Comparison of ENCODE assay signal across 35 mouse cellular contexts in genomic region chr17:8238012-8238710, GRCm38 (mm10). TPM values are rescaled to one million over a fixed set of nuclear protein-coding genes. Genes with fewer than 3 reads are reported as not detected.
DNase-seq lines count a peak whose midpoint lies in the region; ATAC-seq and TF ChIP-seq lines count a peak whose summit lies in the region.
"Had no signal": no experiment of that assay in that cellular context is flagged by ENCODE, and none has a peak within 500 bp of the region (broad histone marks: within the 10 kb centered on the region; RNA-seq: fewer than 3 reads in every experiment).

No protein-coding gene starts in this region.

- H3K9ac ChIP-seq in midbrain, embryonic 11.5 days (ENCODE audit: low read length) = no peak overlapping the region
- H3K9ac ChIP-seq in midbrain, embryonic 16.5 days (ENCODE audit: low read depth, low read length) = no peak overlapping the region
- H3K9ac ChIP-seq in CH12.LX (ENCODE audit: insufficient read depth, low read depth) = no peak overlapping the region
- H3K9ac ChIP-seq in lung, postnatal 0 days (replicated peaks; ENCODE audit: low read depth) = no peak overlapping the region
- H3K9ac ChIP-seq: embryonic facial prominence, embryonic 12.5 days; forebrain, embryonic 15.5 days; hindbrain, embryonic 15.5 days; limb, embryonic 12.5 days; liver, embryonic 15.5 days; lung, embryonic 15.5 days; midbrain, embryonic 13.5 days had no signal

- no peaks in the 10 kb centered on the region for H3K79me2 ChIP-seq in CH12.LX (replicated peaks; ENCODE audit: control insufficient read depth, extremely low read depth, insufficient read depth, poor library complexity, severe bottlenecking)

- H3K9me3 ChIP-seq in midbrain, embryonic 11.5 days (ENCODE audit: control insufficient read depth, low read length) = no peaks in the 10 kb centered on the region
- no peaks in the 10 kb centered on the region for H3K9me3 ChIP-seq in midbrain, embryonic 16.5 days (replicated peaks; ENCODE audit: control insufficient read depth, low read length, poor library complexity, severe bottlenecking)
- peaks cover 7% of the 10 kb centered on the region for H3K9me3 ChIP-seq in CH12.LX (replicated peaks; ENCODE audit: low read length)
- H3K9me3 ChIP-seq in lung, postnatal 0 days (ENCODE audit: low read length) = no peaks in the 10 kb centered on the region
- H3K9me3 ChIP-seq: embryonic facial prominence, embryonic 12.5 days; forebrain, embryonic 15.5 days; G1E; hindbrain, embryonic 10.5 days; hindbrain, embryonic 15.5 days; limb, embryonic 12.5 days; liver, embryonic 15.5 days; lung, embryonic 15.5 days; megakaryocyte, embryonic 14.5 days; midbrain, embryonic 13.5 days had no signal

- no peak overlapping the region for H3K27ac ChIP-seq in midbrain, embryonic 11.5 days (ENCODE audit: low read depth, low read length)
- no peak overlapping the region for H3K27ac ChIP-seq in midbrain, embryonic 16.5 days (ENCODE audit: low read length)
- H3K27ac ChIP-seq in CH12.LX (ENCODE audit: insufficient read depth, low read depth) = no peak overlapping the region
- H3K27ac ChIP-seq in lung, postnatal 0 days (ENCODE audit: low read length) = no peak overlapping the region
- H3K27ac ChIP-seq: embryonic facial prominence, embryonic 12.5 days; forebrain, embryonic 15.5 days; hindbrain, embryonic 10.5 days; hindbrain, embryonic 15.5 days; kidney, postnatal 0 days; left cerebral cortex, adult 2 months; limb, embryonic 12.5 days; liver, embryonic 15.5 days; lung, embryonic 15.5 days; midbrain, embryonic 13.5 days had no signal

- no peaks in the 10 kb centered on the region for H3K27me3 ChIP-seq in midbrain, embryonic 11.5 days (ENCODE audit: control insufficient read depth, insufficient read depth, low read length)
- no peaks in the 10 kb centered on the region for H3K27me3 ChIP-seq in midbrain, embryonic 16.5 days (ENCODE audit: control insufficient read depth, insufficient read depth, low read depth, low read length)
- no peaks in the 10 kb centered on the region for H3K27me3 ChIP-seq in CH12.LX (replicated peaks)
- H3K27me3 ChIP-seq in lung, postnatal 0 days (replicated peaks; ENCODE audit: insufficient read depth, low read length) = no peaks in the 10 kb centered on the region
- H3K27me3 ChIP-seq: embryonic facial prominence, embryonic 12.5 days; forebrain, embryonic 15.5 days; hindbrain, embryonic 15.5 days; liver, embryonic 15.5 days; lung, embryonic 15.5 days; midbrain, embryonic 13.5 days had no signal

- DNase-seq in midbrain, embryonic 11.5 days (ENCODE audit: low spot score, missing footprints) = peak; percentile 53
- DNase-seq in A20 (ENCODE audit: low read depth, low spot score) = peak; percentile 60
- peak; percentile 72 for DNase-seq in CH12.LX (ENCODE audit: extremely low read depth)
- DNase-seq in induced T-regulatory cell, adult 2 months (ENCODE audit: low read depth) = peak; percentile 23
- no peak for DNase-seq in cerebellum, postnatal 14 days
- no peak for DNase-seq in lung, postnatal 0 days (ENCODE audit: low spot score)
- no peak for DNase-seq in cerebellum, postnatal 36 days
- DNase-seq: cerebellum, adult 18-20 months; cerebellum, postnatal 10 days; heart, postnatal 14 days; kidney, adult 8-10 months; kidney, postnatal 4 days; lung, postnatal 36 days; retina, postnatal 1 day had no signal

- dilution Hi-C loops in CH12.LX (cut with MboI; ENCODE audit: extremely low pct_ligation_motif_present, extremely low pct_unique_long_range_greater_than_20kb, low sequenced_read_pairs) = no loop called here

- H3K4me3 ChIP-seq in midbrain, embryonic 11.5 days (ENCODE audit: low read depth, low read length) = no peak overlapping the region
- no peak overlapping the region for H3K4me3 ChIP-seq in midbrain, embryonic 16.5 days (ENCODE audit: low read depth, low read length)
- no peak overlapping the region for H3K4me3 ChIP-seq in CH12.LX (replicated peaks in 1 of 3; ENCODE audit: low read depth in 2 of 3, low read length in 2 of 3, poor library complexity in 1 of 3)
- H3K4me3 ChIP-seq in lung, postnatal 0 days (ENCODE audit: low read depth, low read length) = no peak overlapping the region
- H3K4me3 ChIP-seq: embryonic facial prominence, embryonic 12.5 days; forebrain, embryonic 15.5 days; hindbrain, embryonic 10.5 days; hindbrain, embryonic 15.5 days; left cerebral cortex, adult 2 months; limb, embryonic 12.5 days; liver, embryonic 15.5 days; lung, embryonic 15.5 days; megakaryocyte, embryonic 14.5 days; midbrain, embryonic 13.5 days had no signal

- TF ChIP-seq POLR2A in CH12.LX (IDR thresholded peaks at IDR 0.05; ENCODE audit: low read depth, low read length) = no peak

- in situ Hi-C loops in CH12.LX (cut with MboI; ENCODE audit: low pct_ligation_motif_present, low pct_unique_long_range_greater_than_20kb, low sequenced_read_pairs) = no loop called here

- no peak for TF ChIP-seq RAD21 in CH12.LX (IDR thresholded peaks at IDR 0.05; ENCODE audit: low read depth, low read length)

- H3K4me2 ChIP-seq in midbrain, embryonic 11.5 days = no peak overlapping the region
- no peak overlapping the region for H3K4me2 ChIP-seq in midbrain, embryonic 16.5 days (ENCODE audit: low read length)
- peak overlapping the region; percentile 71 for H3K4me2 ChIP-seq in CH12.LX (ENCODE audit: insufficient read depth, low read depth, poor library complexity, severe bottlenecking)
- no peak overlapping the region for H3K4me2 ChIP-seq in lung, postnatal 0 days (replicated peaks; ENCODE audit: low read depth, low read length)
- H3K4me2 ChIP-seq: embryonic facial prominence, embryonic 12.5 days; forebrain, embryonic 15.5 days; hindbrain, embryonic 15.5 days; limb, embryonic 12.5 days; liver, embryonic 15.5 days; lung, embryonic 15.5 days; midbrain, embryonic 13.5 days had no signal

- no peaks in the 10 kb centered on the region for H3K4me1 ChIP-seq in midbrain, embryonic 11.5 days (ENCODE audit: control insufficient read depth, insufficient read depth, low read length)
- H3K4me1 ChIP-seq in midbrain, embryonic 16.5 days (ENCODE audit: control insufficient read depth, insufficient read depth, low read length) = no peaks in the 10 kb centered on the region
- peaks cover 36 to 96% of the 10 kb centered on the region in 2 experiments for H3K4me1 ChIP-seq in CH12.LX (ENCODE audit: control insufficient read depth in 1 of 2, insufficient read depth in 2 of 2)
- no peaks in the 10 kb centered on the region for H3K4me1 ChIP-seq in lung, postnatal 0 days (ENCODE audit: insufficient read depth, low read depth, low read length)
- H3K4me1 ChIP-seq: embryonic facial prominence, embryonic 12.5 days; forebrain, embryonic 15.5 days; hindbrain, embryonic 15.5 days; limb, embryonic 12.5 days; liver, embryonic 15.5 days; lung, embryonic 15.5 days; megakaryocyte, embryonic 14.5 days; midbrain, embryonic 13.5 days had no signal

- H3K36me3 ChIP-seq in midbrain, embryonic 11.5 days (ENCODE audit: control insufficient read depth, insufficient read depth, low read length) = no peaks in the 10 kb centered on the region
- no peaks in the 10 kb centered on the region for H3K36me3 ChIP-seq in midbrain, embryonic 16.5 days (ENCODE audit: control insufficient read depth, insufficient read depth, low read length)
- no peaks in the 10 kb centered on the region for H3K36me3 ChIP-seq in CH12.LX (replicated peaks in 1 of 2; ENCODE audit: control insufficient read depth in 1 of 2, insufficient read depth in 1 of 2, low read length in 1 of 2)
- no peaks in the 10 kb centered on the region for H3K36me3 ChIP-seq in lung, postnatal 0 days (ENCODE audit: insufficient read depth, low read length)
- H3K36me3 ChIP-seq: embryonic facial prominence, embryonic 12.5 days; forebrain, embryonic 15.5 days; G1E; hindbrain, embryonic 10.5 days; hindbrain, embryonic 15.5 days; limb, embryonic 12.5 days; liver, embryonic 15.5 days; lung, embryonic 15.5 days; midbrain, embryonic 13.5 days had no signal

- ATAC-seq in midbrain, embryonic 11.5 days (ENCODE audit: low FRiP score) = no peak
- ATAC-seq in midbrain, embryonic 16.5 days = no peak
- no peak for ATAC-seq in lung, postnatal 0 days
- ATAC-seq: forebrain, embryonic 15.5 days; midbrain, embryonic 13.5 days had no signal

- peak; percentile 82 for TF ChIP-seq EP300 in CH12.LX (IDR thresholded peaks at IDR 0.05; ENCODE audit: low read length)
- no peak for TF ChIP-seq EP300 in lung, postnatal 0 days (IDR thresholded peaks at IDR 0.05)

- WGBS in midbrain, embryonic 11.5 days = 85% methylated on average over 15 of the region's 15 CpGs
- WGBS in midbrain, embryonic 16.5 days = 85% methylated on average over 15 of the region's 15 CpGs
- 72% methylated on average over 15 of the region's 15 CpGs for WGBS in lung, postnatal 0 days

- no peak for TF ChIP-seq CTCF in CH12.LX (conservative IDR thresholded peaks at IDR 0.05 in 1 of 2, IDR thresholded peaks at IDR 0.05 in 1 of 2; ENCODE audit: low read depth in 2 of 2, low read length in 2 of 2)
- no peak for TF ChIP-seq CTCF in lung, postnatal 0 days (IDR thresholded peaks at IDR 0.05)

TF ChIP-seq in CH12.LX, 34 proteins besides CTCF, POLR2A, EP300 and RAD21 (continues in another document):
- no peak for TF ChIP-seq CHD1 (IDR thresholded peaks at IDR 0.05; ENCODE audit: low read depth, low read length)
- TF ChIP-seq MEF2A (IDR thresholded peaks at IDR 0.05; ENCODE audit: borderline replicate concordance, low read depth, low read length) = peak; percentile 95
- TF ChIP-seq BHLHE40 (IDR thresholded peaks at IDR 0.05; ENCODE audit: low read depth, low read length) = peak; percentile 71
- TF ChIP-seq IRF4 (IDR thresholded peaks at IDR 0.05; ENCODE audit: low read depth, low read length) = peak; percentile 80
- peak; percentile 54; the same call in 1 of the 2 replicates for TF ChIP-seq TCF12 (IDR thresholded peaks at IDR 0.05; ENCODE audit: low read depth, low read length)
- TF ChIP-seq ETS1 (conservative IDR thresholded peaks at IDR 0.05; ENCODE audit: low read depth, low read length) = peak; percentile 82
- TF ChIP-seq CHD2 (IDR thresholded peaks at IDR 0.05; ENCODE audit: low read length) = 0 out of 2 replicates have a peak, but pooled peaks have one; percentile 46

RNA-seq across cellular contexts. Expression of gene Ccr6, which starts 2.3 kb away (rescaled TPM):
- polyA plus RNA-seq in midbrain, embryonic 11.5 days (2014; fragmentation: Nextera tagmentation; extraction: Ambion mirVana) = 0.11 TPM in 1 of 2 replicates, not detected in the other
- not detected in 2 replicates for polyA plus RNA-seq in midbrain, embryonic 16.5 days (2015; fragmentation: Nextera tagmentation; extraction: Ambion mirVana)
- 1.5 and 1.8 TPM in 2 replicates for total RNA-seq in CH12.LX (2012; rRNA removed)
- total RNA-seq in CH12.LX (2014; rRNA removed) = 4.1 and 5.2 TPM in 2 replicates
- 8.0 TPM in 2 replicates for polyA plus RNA-seq in CH12.LX (2012; ENCODE audit: insufficient read length, low read depth)
- 0.38 and 0.56 TPM in 2 replicates for polyA plus RNA-seq in lung, postnatal 0 days (2015; fragmentation: Nextera tagmentation; extraction: Ambion mirVana)
- total RNA-seq: adrenal gland, postnatal 14 days; G1E; gastrocnemius, adult 8-10 months; gastrocnemius, postnatal 4 days; heart, postnatal 14 days; left cerebral cortex, adult 2 months; left cerebral cortex, postnatal 25 days; liver, adult 2 months had no signal
- polyA plus RNA-seq: C2C12; embryonic facial prominence, embryonic 12.5 days; forebrain, embryonic 15.5 days; G1E; heart, embryonic 14.5 days; hindbrain, embryonic 10.5 days; hindbrain, embryonic 15.5 days; kidney, postnatal 0 days; limb, embryonic 12.5 days; liver, embryonic 15.5 days; lung, embryonic 15.5 days; midbrain, embryonic 13.5 days; neural tube, embryonic 14.5 days had no signal

RNA-seq across cellular contexts. Expression of gene Mpc1, which starts 44.5 kb away (rescaled TPM):
- 100 and 102 TPM in 2 replicates for polyA plus RNA-seq in midbrain, embryonic 11.5 days (2014; fragmentation: Nextera tagmentation; extraction: Ambion mirVana)
- polyA plus RNA-seq in midbrain, embryonic 16.5 days (2015; fragmentation: Nextera tagmentation; extraction: Ambion mirVana) = 293 and 338 TPM in 2 replicates
- total RNA-seq in CH12.LX (2012; rRNA removed) (60.4 and 66.7 TPM in 2 replicates), CH12.LX (2014; rRNA removed) (232 and 250 TPM in 2 replicates)
- 75.4 and 77.4 TPM in 2 replicates for polyA plus RNA-seq in CH12.LX (2012; ENCODE audit: insufficient read length, low read depth)
- polyA plus RNA-seq in lung, postnatal 0 days (2015; fragmentation: Nextera tagmentation; extraction: Ambion mirVana) = 283 and 288 TPM in 2 replicates

Comparison
In these comparisons a context has a peak if more than half of its experiments do, and no peak if none do; other contexts are left out.
1. DNase-seq: peak in midbrain, embryonic 11.5 days (single experiment), A20 (single experiment), CH12.LX (single experiment) and induced T-regulatory cell, adult 2 months (single experiment); none in cerebellum, postnatal 14 days (0 of 2), lung, postnatal 0 days (single experiment) and cerebellum, postnatal 36 days (0 of 2).